Mouse (Mus musculus): ENCODE data around the gene B3galt5.

The B3galt5 gene

GRCm38 (mm10) chr16:96235366-96235970 is at the start of gene B3galt5:
TSS of gene B3galt5 (plus strand) at chr16:96235801.
- DNase-seq: no peak

- peak; percentile 58 for DNase-seq
Observed at GRCm38 (mm10) chr16:96187619-96188018, 48.0 kb upstream of the B3galt5 start.

- DNase-seq: peak; percentile 99
Observed at GRCm38 (mm10) chr16:96191531-96192506, 43.8 kb upstream of the B3galt5 start, which contains the start of gene Lca5l. TSS of gene Lca5l (minus strand) at chr16:96192271.

- DNase-seq: peak; percentile 75
Observed at GRCm38 (mm10) chr16:96199913-96200701, 35.5 kb upstream of the B3galt5 start, which contains the start of gene Sh3bgr. TSS of gene Sh3bgr (plus strand) at chr16:96200450.

GRCm38 (mm10) chr16:96200702-96201028 is 34.9 kb upstream of the B3galt5 start:
- no peak for DNase-seq

GRCm38 (mm10) chr16:96201485-96202232 is 33.9 kb upstream of the B3galt5 start:
- DNase-seq: peak; percentile 29

GRCm38 (mm10) chr16:96209789-96210188 is 25.8 kb upstream of the B3galt5 start:
- DNase-seq: no peak

- DNase-seq: no peak
Observed at GRCm38 (mm10) chr16:96210856-96211255, 24.7 kb upstream of the B3galt5 start.

- no peak for DNase-seq
Observed at GRCm38 (mm10) chr16:96213027-96213426, 22.6 kb upstream of the B3galt5 start.

- DNase-seq: peak; percentile 56
Observed at GRCm38 (mm10) chr16:96221491-96221890, 14.1 kb upstream of the B3galt5 start.

- DNase-seq: no peak
Observed at GRCm38 (mm10) chr16:96221959-96222358, 13.6 kb upstream of the B3galt5 start.

GRCm38 (mm10) chr16:96222452-96222851 is 13.1 kb upstream of the B3galt5 start:
- DNase-seq: no peak

GRCm38 (mm10) chr16:96228438-96228837 is 7.2 kb upstream of the B3galt5 start:
- DNase-seq: no peak

- no peak for DNase-seq
Observed at GRCm38 (mm10) chr16:96229044-96229555, 6.5 kb upstream of the B3galt5 start.

GRCm38 (mm10) chr16:96230411-96230810 is 5.2 kb upstream of the B3galt5 start:
- peak; percentile 75 for DNase-seq

- no peak for DNase-seq
Observed at GRCm38 (mm10) chr16:96231251-96231650, 4.3 kb upstream of the B3galt5 start.

GRCm38 (mm10) chr16:96231974-96232373 is 3.6 kb upstream of the B3galt5 start:
- no peak for DNase-seq

- DNase-seq: no peak
Observed at GRCm38 (mm10) chr16:96233996-96234395, 1.6 kb upstream of the B3galt5 start.

GRCm38 (mm10) chr16:96244496-96244895 is 8.9 kb downstream of the B3galt5 start:
- no peak for DNase-seq

GRCm38 (mm10) chr16:96249635-96250034 is 14.0 kb downstream of the B3galt5 start:
- peak; percentile 97 for DNase-seq

GRCm38 (mm10) chr16:96252146-96252545 is 16.5 kb downstream of the B3galt5 start:
- peak; percentile 72 for DNase-seq

GRCm38 (mm10) chr16:96258429-96258828 is 22.8 kb downstream of the B3galt5 start:
- DNase-seq: no peak
